Mouse (Mus musculus): ENCODE measurements around the gene Btbd35f15. TPM values are rescaled to one million over a fixed set of nuclear protein-coding genes. Genes with fewer than 3 reads are reported as not detected.
"Not testable (repeated sequence)": the region's sequence is repeated elsewhere in the genome, so short reads cannot be mapped to it uniquely, and the experiment has no call there.

The Btbd35f15 gene
- polyA plus RNA-seq (2015; fragmentation: Nextera tagmentation; extraction: Ambion mirVana): not detected in 2 replicates

GRCm38 (mm10) chrX:33577214-33577613 is at the start of gene Btbd35f15:
Gene Btbd35f15 (minus strand): TSS chrX:33577314.
- H3K9ac ChIP-seq (ENCODE audit: low read length); H3K4me2 ChIP-seq (ENCODE audit: low read depth, low read length); H3K27ac ChIP-seq (ENCODE audit: low read length); H3K9me3 ChIP-seq (replicated peaks; ENCODE audit: control insufficient read depth, low read length); H3K27me3 ChIP-seq (ENCODE audit: control insufficient read depth, insufficient read depth, low read length); H3K4me1 ChIP-seq (ENCODE audit: control insufficient read depth, insufficient read depth, low read length); ATAC-seq (replicated peaks; ENCODE audit: extremely low read depth, insufficient read depth, low FRiP score); H3K36me3 ChIP-seq (ENCODE audit: control insufficient read depth, insufficient read depth); H3K4me3 ChIP-seq (ENCODE audit: low read length): not testable (repeated sequence)
- no CpG with 5 or more reads among the region's 3 CpGs for WGBS

Other genes starting within 250 kb of the Btbd35f15 start
- gene Btbd35f13, start 79.9 kb upstream of the Btbd35f15 start, polyA plus RNA-seq (2015; fragmentation: Nextera tagmentation; extraction: Ambion mirVana): not detected in 2 replicates
- gene Btbd35f14, start 125.0 kb upstream of the Btbd35f15 start, polyA plus RNA-seq (2015; fragmentation: Nextera tagmentation; extraction: Ambion mirVana): not detected in 2 replicates

Measured in heart, embryonic 16.5 days (tissue).